Mouse (Mus musculus): ENCODE measurements around the gene Gtf2a2.
"Not testable (repeated sequence)": the region's sequence is repeated elsewhere in the genome, so short reads cannot be mapped to it uniquely, and the experiment has no call there.

Gtf2a2 gene

DNA sequence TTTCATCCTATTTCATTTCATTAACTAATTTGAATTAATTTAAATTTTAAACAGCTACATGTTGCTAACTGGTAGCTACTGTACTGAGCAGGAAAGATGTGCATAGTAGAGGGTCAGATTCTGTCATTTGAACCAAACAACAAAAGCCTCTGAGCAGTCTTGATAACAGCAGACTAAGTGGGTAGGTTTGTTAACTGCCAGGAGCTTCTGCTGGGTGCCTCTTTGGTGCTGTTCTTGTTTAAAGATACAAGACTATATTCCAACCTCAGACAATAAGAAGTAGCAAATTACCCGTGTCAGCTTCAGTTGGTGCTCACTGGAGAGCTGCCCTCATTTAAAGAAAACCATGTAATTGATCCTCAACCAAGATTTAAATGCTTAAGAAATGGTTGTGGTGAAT is 9.3 kb downstream of the Gtf2a2 start:
- no peak for DNase-seq (ENCODE audit: low spot score)

DNA sequence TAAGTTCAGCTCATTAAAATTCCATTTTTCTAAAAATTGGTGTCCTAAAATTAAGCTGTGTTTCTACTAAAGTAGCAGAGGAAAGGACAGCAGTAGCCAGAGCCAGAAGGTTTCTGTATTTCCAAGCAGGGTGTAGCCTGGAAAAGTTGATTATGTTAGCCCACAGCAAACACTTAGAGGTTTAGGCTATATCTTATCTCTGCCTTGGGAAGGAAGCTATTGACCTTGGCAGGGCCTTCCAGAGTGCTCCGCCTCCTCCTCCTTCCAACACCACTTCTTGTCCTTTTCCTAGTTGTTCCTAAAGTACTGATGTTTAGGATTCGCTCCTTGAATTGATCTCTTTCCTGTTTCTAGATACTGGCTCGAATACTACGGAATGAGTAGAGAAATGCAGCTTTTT is 9.7 kb downstream of the Gtf2a2 start:
- no peak for DNase-seq (ENCODE audit: low spot score)

DNA sequence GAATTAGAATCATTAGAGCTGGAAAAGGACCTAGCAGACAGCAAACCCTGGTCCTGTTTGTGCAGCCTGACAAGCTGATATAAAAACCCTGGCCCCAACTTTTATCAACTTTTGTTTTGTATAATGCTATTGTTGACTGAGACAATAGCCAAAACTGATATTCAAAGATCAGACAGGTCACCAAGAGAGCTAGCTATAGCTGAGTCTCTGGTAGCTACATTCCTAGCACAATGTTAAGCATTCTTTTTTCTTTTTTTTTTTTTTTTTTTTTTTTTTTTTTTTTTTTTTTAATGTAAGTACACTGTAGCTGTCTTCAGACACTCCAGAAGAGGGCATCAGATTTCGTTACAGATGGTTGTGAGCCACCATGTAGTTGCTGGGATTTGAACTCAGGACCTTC is 11.3 kb downstream of the Gtf2a2 start:
- not testable (repeated sequence) for DNase-seq (ENCODE audit: low spot score)

- DNase-seq (ENCODE audit: low spot score): no peak
These were observed 12.3 kb downstream of the Gtf2a2 start for GRCm38 (mm10) chr9:70024648-70025047.

- DNase-seq (ENCODE audit: low spot score): no peak
These were observed 13.1 kb downstream of the Gtf2a2 start for GRCm38 (mm10) chr9:70025365-70026012.

DNA sequence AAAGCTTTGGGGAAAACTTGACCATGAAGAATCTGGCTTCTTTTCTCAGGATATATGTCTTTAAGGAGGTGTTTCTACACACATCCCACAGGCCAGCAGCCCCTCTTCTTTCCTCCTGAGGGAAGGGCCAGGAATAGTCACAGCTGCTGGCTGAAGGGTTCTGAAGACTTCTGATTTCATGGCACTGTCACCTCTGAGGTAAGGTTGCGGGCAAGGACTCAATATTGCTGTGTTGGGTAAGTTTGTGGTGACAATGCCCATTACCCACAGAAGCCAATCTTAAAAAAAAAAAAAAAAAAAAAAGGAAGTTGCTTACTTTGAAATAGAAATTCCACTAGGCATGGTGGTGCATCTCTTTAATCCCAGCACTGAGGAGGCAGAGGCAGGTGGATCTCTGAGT is 19.8 kb downstream of the Gtf2a2 start:
- DNase-seq (ENCODE audit: low spot score): no peak

- no peak for DNase-seq (ENCODE audit: low spot score)
These were observed 20.7 kb downstream of the Gtf2a2 start for GRCm38 (mm10) chr9:70033056-70033455.

- no peak for DNase-seq (ENCODE audit: low spot score)
These were observed 22.4 kb downstream of the Gtf2a2 start for GRCm38 (mm10) chr9:70034702-70035101.

DNA sequence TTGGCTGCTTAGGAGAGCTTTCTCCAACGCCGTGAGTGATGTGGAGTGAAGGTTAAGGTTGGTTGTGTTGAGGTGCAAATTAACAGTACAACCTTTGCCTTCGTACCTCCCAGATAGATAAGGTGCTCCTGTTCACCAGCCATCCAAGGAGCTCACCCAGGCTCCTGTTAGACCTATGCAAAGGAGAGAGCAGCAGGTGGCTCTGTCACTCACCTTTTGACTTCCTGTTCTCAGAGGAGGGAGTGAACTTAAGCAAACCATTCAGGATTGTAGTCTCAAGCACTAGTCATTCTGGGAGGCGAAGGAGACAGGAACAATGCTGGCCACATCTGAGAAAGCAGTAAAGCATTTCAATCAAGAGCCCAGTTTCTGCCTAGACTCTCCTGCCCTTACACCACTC is 24.3 kb downstream of the Gtf2a2 start:
- no peak for DNase-seq (ENCODE audit: low spot score)

DNA sequence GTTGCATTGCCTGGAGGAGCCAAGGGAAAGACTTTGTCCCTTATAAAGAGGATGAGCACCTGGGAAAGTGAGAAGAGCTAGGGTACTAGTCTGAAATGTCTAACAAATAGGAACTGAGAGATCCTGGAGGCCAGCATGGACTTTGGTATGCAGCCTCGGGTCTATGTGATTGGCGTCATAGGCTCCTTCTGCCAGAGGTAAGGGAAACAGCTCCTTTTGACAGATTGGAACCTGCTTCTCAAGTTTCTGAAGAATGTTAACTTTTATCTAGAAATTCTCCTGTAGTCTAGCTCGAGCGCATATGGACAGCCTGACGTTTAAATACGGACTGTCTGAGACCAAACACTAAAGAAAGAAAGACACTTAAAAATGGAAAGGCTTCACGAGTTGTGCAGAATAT is 25.6 kb downstream of the Gtf2a2 start, which contains the start of gene Gcnt3:
Gene Gcnt3 (minus strand): TSS at position 101 of the 400 bp plus-strand sequence.
- DNase-seq (ENCODE audit: low spot score): no peak

GRCm38 (mm10) chr9:70039597-70040385 is 27.4 kb downstream of the Gtf2a2 start:
- no peak for DNase-seq (ENCODE audit: low spot score)

DNA sequence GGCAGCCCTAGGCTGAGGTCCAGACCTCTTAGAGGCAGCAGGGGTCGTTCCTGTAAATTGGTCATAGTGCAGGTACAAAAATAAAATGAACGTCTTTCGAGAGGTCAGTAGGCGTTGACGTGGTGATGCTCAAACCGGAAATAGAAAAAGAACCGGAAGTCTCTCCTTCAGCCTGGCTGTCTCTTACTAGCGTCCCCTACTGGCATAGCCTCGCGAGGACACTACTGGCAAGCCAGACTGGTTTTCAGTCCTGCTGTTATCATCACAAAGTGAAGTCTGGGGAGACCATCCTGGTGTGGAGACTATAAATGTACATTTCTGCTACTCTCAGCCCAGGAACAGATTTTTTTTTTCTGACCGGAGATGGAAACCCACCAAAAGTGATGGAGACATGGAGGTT is 28.2 kb downstream of the Gtf2a2 start:
- no peak for DNase-seq (ENCODE audit: low spot score)

- DNase-seq (ENCODE audit: low spot score): no peak
These were observed 29.8 kb downstream of the Gtf2a2 start for GRCm38 (mm10) chr9:70042137-70042536.

DNA sequence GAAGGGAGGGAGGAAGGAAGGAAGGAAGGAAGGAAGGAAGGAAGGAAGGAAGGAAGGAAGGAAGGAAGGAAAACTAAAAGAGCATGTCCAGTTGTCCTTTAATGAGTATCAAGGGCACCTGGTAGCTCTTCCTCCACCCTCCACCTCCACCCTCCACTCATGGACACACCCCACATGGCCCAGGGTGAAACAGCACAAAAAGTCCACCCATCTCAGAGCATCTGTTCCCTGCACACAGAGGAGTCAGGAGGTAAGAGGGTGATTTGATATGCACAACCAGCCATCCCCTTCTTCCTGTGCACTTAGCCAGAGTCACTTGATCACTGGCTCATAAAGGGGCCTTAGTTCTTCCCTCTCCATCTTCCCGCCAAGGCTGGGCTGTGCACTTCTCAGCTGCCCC is 30.6 kb downstream of the Gtf2a2 start:
- no peak for DNase-seq (ENCODE audit: low spot score)

DNA sequence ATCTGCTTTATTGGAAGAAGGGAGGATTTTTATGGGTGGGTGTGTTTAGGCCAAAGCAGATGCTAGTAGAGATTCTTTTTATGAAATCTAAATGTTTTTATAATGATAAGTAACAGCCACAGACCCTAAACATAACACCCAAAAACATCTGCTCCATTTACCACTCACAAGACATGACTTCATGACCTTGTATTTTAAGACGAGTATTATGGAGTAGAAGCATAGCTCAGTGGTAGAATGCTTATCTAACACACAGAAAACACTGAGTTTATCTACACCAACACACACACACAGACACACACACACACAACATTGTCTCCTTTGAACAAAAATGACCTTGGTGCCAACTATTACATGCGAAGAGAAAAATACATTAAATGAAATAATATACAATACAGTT is 32.5 kb downstream of the Gtf2a2 start:
- no peak for DNase-seq (ENCODE audit: low spot score)

DNA sequence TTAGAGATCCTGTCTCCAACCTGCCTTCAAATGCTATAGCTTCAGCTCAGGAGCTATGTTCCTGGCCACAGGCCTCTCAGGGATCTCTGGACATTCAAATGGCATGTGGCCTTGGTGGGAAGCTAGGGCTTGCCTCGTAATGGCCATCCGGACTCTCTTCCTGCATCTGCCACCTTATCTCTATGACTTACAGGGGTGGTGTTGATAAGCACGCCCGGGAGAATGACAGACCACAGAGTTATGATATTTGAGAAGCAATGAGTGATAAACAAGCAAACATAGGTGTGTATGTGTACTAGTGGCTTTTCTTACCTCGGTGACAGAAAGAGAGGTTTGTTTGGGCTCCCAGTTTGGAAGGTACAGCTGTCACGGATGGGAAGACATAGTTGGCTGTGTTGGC is 33.9 kb downstream of the Gtf2a2 start:
- DNase-seq (ENCODE audit: low spot score): no peak

DNA sequence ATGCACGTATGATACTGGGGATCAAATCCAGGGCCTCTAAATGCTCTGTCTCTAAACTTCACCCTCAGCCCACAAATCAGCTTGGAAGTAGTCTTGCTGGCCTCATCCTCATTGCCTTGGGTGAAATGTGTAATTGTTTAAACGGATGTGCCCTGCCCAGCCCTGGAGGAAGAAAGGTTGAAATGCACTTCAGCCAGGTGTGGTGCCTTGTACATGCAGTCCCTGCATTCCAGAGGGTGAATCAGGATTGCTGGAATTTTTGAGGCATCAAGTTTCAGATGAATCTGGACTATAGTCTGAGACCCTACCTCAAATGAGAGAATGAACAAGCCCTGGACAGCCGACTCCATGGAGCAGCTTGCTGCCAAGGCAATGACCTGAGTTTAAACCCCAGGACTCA is 35.5 kb downstream of the Gtf2a2 start:
- DNase-seq (ENCODE audit: low spot score): no peak

DNA sequence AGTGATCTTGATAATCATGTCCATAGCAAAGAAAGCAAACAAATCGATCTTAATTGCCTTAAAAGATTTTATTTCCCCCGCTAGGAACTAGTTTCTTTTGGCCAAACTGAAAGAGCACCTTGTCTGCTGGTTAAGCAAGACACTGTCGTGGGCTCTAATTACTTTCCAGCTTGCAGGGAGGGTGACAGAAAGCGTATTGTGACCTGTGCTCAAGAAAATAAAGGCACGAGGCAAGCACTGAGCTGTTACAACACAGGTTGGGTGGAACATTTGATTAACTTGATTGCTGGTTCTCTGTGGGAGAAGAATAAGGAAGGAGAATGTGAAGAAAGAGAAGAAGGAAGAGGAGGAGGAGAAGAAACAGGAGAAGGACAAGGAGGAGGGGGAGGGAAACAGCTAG is 35.9 kb downstream of the Gtf2a2 start:
- no peak for DNase-seq (ENCODE audit: low spot score)

DNA sequence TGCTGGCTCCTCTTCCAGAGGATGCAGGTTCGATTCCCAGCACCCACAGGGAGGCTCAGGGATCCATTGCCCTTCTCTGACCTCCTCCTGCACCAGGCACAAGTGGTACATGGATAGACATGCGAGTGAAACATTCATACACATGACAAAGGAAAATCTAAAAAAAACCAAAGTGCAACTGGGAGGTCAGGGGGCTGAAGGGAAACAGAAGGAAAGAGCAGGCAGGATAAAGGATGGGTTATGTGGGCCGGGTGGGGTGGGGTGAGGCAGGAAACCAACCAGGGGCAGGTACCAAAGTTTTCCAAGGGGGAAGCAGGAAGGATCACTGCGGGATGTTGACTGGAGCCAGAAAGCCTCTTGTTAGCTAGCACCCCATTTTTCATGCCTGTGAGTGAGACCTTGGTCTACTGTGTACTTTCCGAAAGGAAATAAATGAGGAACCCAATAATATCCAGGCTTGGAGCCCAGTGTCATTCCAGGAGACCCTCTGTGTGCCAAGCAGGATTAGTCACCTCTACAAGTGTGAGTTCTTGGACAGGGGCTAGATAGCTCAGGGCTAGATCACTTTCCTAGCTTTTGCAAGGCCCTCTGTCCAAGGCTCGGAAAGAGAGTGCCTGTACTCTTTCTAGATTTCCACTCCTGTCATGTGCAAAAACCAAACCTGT is 36.5 kb downstream of the Gtf2a2 start:
- DNase-seq (ENCODE audit: low spot score): no peak

DNA sequence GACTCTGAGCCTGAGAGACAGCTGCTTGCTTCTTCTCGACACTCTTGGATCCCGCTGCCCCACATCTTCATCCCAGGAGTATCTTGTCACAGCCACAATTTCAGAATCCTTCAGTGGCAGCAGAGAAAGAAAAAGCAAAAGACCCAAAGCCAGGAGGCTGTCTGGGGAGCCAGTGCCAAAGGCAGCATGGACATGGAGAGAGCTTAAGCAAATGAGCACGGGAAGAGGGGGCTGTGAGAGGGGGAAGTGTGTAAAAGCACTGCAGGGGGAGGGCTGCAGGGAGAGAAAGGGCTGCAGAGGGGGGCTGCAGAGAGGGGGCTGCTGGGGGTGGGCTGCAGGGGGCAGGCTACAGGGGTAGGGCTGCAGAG is 37.0 kb downstream of the Gtf2a2 start:
- DNase-seq (ENCODE audit: low spot score): no peak

GRCm38 (mm10) chr9:70049839-70050238 is 37.5 kb downstream of the Gtf2a2 start:
- no peak for DNase-seq (ENCODE audit: low spot score)

GRCm38 (mm10) chr9:70052730-70053129 is 40.4 kb downstream of the Gtf2a2 start:
- DNase-seq (ENCODE audit: low spot score): no peak

- no peak for DNase-seq (ENCODE audit: low spot score)
These were observed 41.1 kb downstream of the Gtf2a2 start for GRCm38 (mm10) chr9:70053411-70053810.

All from layer of hippocampus, adult 11-12 months (tissue).